Mouse (Mus musculus) 416B (cell line): ENCODE results near the gene Gm49416.
A peak's percentile ranks its signal among the peaks of the same experiment; 100 is the strongest.
"Not testable (repeated sequence)": the region's sequence is repeated elsewhere in the genome, so short reads cannot be mapped to it uniquely, and the experiment has no call there.

Experiments used
- DNase-seq: peaks from one replicate; pipeline ENCODE4 v3.0.0; 2011; ENCODE audit warnings: low read depth

Gene Gm49416

GRCm38 (mm10) chr19:8888511-8889385, at the start of gene Gm49416, which contains the start of gene 1810009A15Rik:
Gm49416 (plus strand) TSS chr19:8888926.
1810009A15Rik (plus strand) TSS chr19:8888853.
- peak; percentile 97 for DNase-seq

DNA sequence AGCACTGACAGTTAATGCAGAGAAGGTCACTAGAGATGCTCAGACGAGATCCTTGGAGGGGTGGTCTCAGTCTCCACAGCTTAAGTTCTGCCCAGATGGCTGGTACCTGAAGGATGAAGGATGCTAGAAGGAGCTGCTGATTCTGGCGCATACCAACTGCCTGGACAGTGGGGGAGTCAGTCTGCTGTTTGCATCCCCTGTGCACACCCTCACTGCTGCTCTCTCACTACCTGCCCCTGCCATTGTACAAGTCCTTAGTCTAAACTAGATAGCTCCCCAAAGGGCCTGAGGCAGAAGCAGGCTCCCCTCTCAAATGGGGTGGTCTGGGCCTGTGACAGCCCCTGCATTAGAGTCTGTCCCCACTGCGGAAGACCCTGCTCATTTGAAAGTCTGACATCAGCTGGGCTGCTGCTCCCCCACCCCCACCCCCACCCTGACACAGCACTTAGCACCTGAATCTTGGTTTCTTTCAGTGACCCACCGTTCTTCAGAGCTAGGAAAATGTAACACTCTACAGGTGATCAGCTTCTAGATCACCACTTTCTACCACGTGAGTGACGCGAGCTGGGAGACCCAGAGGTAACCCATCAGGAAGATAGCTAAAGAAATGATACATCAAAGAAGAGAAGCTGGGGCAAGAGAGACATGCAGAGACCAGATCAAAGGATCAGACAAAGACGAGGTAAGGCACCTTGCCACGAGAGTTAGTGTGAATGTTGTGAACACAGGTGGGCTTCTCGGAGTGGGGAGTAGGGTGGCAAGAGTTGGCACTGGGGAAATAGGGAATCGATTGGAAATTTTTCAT, 49.4 kb upstream of the Gm49416 start, which contains the start of gene Gng3:
Gng3 (minus strand) TSS at position 92 of the 805 bp plus-strand sequence.
- DNase-seq, result no peak

- peak; percentile 79 for DNase-seq
These were observed 48.6 kb upstream of the Gm49416 start for GRCm38 (mm10) chr19:8839908-8840791.

DNA sequence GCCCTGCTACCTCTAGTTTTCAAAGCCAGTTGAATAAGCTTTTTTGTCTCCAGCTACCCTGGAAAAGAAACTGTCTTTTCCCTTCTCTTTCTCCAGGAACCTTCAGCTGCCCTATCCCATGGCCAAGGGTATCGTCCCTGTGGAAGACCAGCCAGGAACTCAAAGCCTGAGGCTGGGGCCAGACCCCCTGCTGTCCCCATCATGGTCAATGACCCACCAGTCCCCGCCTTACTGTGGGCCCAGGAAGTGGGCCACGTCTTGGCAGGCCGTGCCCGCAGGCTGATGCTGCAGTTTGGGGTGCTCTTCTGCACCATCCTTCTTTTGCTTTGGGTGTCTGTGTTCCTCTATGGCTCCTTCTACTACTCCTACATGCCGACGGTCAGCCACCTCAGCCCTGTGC, 47.7 kb upstream of the Gm49416 start:
- no peak for DNase-seq

- no peak for DNase-seq
These were observed 45.8 kb upstream of the Gm49416 start for GRCm38 (mm10) chr19:8842961-8843360.

- peak; percentile 83 for DNase-seq
These were observed 44.2 kb upstream of the Gm49416 start for GRCm38 (mm10) chr19:8844371-8845129.

DNA sequence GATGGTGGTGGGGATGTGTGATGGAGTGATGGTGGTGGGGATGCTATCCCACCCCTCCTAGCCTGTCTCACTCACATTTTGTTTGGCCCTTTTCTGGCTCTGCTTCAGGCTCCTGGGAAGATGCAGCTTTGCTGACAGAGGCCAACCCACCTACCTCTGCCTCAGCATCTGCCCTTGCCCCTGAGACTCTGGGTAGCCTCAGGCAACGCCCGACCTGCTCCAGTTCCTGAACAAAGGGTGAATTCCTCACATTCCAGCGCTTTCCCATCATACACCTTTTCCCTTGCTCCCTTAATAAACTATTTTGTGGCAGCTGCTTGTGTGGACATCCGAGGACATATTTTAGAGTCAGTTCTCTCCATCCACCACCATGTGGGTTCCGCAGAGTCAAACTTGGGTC, 40.4 kb upstream of the Gm49416 start:
- no peak for DNase-seq

- peak; percentile 44 for DNase-seq
These were observed 38.3 kb upstream of the Gm49416 start, which contains the start of gene Lrrn4cl for GRCm38 (mm10) chr19:8850402-8850901. Lrrn4cl (plus strand) TSS chr19:8850768.

- DNase-seq, result no peak
These were observed 37.1 kb upstream of the Gm49416 start for GRCm38 (mm10) chr19:8851639-8852038.

GRCm38 (mm10) chr19:8852236-8852928, 36.3 kb upstream of the Gm49416 start:
- DNase-seq, result no peak

DNA sequence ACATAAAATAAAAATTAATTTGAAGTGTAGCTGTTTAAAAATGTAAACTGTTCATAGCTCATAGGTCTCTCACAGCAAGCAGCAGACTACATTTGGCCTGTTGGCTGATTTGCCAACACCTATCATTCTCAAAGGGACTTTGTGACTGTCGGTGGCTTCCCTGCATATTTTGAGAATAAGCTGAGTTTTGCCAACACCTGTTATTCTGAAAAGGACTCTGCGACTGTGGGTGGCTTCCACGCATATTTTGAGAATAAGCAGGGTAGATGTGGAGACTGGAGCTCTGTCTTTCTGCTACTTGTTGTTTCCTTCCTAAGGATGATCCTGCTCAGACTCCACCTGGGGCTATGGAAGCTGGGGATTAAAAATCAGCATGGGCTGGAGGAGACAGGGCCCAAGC, 35.6 kb upstream of the Gm49416 start:
- DNase-seq, result no peak

- peak; percentile 74 for DNase-seq
These were observed 31.0 kb upstream of the Gm49416 start for GRCm38 (mm10) chr19:8857689-8858088.

- peak; percentile 61 for DNase-seq
These were observed 29.7 kb upstream of the Gm49416 start for GRCm38 (mm10) chr19:8859018-8859417.

- DNase-seq, result no peak
These were observed 24.5 kb upstream of the Gm49416 start for GRCm38 (mm10) chr19:8864265-8864664.

- DNase-seq, result not testable (repeated sequence)
These were observed 18.3 kb upstream of the Gm49416 start for GRCm38 (mm10) chr19:8870381-8870780.

DNA sequence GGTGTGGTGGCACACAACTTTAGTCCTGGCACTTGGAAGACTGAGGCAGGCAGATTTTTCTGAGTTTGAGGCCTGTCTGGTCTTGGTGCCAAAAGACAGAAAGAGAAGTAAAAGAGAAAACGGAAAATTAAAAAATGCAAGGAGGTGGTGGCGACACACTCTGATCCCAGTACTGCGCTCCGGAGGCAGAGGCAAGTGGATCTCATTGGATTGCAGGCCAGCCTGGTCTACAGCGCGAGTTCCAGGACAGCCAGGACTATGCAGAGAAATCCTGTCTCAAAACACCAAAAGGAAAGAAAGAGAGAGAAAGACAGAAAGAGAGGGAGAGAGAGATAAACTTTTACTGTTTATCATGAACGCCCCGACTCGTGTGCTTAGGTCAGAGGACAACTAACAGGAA, 17.9 kb upstream of the Gm49416 start:
- DNase-seq, result no peak

DNA sequence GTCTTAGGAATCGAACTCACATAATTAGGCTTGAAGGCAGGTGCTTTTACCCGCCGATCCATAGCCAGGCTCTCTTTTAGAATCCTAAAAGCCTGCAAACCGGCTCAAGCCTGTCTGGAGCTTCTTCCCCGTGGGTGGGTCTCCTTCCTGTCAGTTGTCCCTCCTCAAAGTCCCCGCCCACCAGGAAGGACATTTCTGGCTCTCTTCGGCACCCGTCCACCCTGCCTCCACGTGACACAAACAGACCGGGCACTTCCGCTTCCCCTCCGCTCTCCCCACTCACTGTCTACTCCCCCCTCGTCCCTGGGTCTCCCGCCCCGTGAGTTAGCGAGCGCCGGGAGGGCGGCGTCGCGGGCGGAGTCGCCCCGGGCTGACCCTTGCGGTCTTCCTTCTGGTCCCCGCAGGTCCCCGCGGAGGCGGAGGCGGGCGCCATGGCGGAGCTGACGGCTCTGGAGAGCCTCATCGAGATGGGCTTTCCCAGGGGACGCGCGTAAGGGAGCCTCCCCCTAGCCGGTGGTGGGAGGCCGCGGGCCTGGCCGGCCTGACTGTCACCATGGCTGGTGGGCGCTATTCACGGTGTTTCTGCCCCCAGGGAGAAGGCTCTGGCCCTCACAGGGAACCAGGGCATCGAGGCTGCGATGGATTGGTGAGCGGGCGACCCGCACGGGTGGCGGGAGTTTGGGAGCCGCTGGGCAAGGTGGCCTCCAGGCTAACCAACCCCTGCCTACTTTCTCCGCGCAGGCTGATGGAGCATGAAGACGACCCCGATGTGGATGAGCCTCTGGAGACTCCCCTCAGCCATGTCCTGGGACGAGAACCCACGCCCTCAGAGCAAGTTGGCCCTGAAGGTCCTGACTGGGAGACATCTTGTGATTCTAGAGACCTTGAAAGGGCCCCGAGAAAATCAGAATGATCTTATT, 17.2 kb upstream of the Gm49416 start, which contains the start of gene Ubxn1:
Ubxn1 (plus strand) TSS at position 230 of the 920 bp plus-strand sequence.
- peak; percentile 98 for DNase-seq

DNA sequence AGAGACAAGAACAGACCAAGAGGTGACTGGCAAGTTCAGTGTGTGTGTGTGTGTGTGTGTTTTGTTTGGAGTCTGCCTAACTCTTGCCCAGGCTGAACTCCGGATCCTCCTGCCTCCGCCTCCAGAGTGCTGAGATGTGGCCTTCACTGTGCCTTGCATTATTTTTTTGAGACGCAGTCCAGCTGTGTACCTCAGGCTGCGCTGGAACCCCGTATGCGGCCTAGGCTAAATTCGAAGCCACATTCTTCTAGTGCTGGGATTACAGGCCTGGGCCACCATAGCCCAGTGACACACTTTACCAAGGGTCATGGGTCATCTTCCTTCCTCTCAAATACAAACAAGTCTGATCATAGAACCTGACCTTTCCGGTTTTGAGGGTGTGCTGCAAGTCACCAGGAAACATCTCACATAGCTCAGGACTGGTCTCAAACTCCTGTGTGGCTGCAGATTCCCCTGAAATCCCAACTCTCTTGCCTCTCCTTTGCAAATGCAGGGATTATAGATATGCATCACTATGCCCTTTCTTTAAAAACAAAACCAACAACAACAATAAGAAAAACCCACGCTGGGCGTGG, 16.4 kb upstream of the Gm49416 start:
- peak; percentile 63 for DNase-seq

DNA sequence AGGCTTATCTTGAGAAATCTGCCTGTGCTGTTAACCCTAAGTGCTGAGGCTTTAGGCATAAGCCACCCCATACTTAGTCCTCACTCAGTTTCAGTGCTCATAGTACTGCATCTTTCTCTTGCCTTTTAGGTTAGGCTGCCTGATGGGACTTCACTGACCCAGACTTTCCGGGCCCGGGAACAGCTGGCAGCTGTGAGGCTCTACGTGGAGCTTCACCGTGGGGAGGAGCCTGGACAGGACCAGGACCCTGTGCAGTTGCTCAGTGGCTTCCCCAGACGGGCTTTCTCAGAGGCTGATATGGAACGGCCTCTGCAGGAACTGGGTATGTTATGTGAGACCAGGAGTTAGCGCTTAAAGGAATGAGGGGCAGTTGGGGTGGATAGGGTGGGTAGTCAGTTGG, 13.7 kb upstream of the Gm49416 start:
- DNase-seq, result no peak
